Mouse (Mus musculus) kidney, adult 8-10 months (tissue): Measurements from ENCODE around the gene Sppl3.
"Not testable (repeated sequence)": the region's sequence is repeated elsewhere in the genome, so short reads cannot be mapped to it uniquely, and the experiment has no call there.

Experiments used
- DNase-seq, 2 experiments: peaks; one replicate each; pipeline ENCODE4 v3.0.0; 2022

Sppl3 gene

DNA sequence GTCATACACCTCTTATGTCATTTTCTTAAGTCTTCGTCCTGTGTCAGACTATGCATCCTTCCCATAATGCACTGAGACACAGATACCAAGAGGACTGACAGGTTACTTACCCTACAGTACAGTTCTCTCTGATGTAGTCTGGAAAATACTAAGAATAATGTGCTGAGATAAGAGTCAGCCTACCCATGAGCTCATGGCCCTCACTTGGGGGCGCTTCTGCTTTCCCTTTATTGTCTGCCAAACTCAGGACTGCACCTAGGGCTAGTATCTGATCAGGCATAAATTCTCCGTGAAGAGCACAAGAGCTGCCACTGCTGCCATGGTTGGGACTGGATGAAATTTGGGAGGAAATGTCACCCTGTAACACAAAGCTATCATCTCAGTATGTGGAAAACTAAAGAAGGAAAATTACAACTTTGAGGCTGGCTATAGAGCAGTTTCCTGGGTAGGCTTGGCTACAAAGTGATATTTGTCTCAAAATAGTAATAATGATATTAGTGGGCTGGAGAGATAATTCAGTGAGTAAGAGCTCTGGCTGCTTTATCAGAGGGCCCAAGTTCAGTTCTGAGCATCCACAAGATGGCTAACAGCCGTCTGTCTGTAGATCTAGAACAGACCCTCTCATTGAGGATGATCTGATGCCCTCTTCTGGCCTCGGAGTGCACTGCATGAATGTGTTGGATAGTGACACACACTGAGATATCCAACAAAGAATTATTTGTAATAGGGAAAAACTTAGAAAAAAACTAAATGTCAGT lies 65.4 kb downstream of the Sppl3 start:
- DNase-seq = peak; percentile 22 to 80

DNA sequence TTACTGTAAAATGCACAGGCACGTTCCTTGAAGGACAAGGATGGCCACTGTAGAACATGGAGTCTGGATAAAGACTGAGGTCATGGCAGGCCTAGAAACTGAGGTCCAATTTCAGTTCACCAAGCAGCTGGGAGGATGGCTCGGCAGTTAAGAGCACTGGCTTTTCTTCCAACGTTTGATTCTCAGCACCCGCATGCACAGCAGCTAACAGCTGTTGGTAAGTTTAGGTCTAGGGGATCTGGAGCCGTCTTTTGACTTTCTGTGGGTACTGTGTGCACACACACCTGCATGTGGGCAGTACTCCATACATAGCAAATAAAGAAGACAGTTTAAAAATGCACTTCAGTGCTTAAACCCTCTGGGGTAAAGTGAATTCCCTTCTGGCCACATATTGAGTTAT lies 70.7 kb downstream of the Sppl3 start:
- no peak for DNase-seq

DNA sequence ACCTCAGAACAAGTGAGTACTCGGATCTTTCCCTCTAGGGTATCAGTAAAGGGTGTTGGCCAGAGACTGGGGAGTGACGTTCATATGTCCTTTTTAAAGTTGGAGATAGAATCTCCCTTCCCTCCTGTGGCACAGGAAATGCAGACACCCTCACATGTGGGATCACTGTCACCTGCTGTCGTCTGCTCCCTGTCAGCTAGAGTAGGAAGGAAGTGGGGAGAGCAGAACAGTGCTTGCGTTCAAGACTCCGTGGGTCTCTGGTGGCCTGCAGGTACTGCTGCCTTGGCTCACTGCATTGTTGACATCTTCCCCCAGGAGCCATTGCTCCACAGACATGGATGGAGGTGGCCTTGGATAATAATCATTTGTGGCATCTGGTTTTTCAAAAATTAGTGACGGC lies 72.6 kb downstream of the Sppl3 start:
- DNase-seq = no peak

DNA sequence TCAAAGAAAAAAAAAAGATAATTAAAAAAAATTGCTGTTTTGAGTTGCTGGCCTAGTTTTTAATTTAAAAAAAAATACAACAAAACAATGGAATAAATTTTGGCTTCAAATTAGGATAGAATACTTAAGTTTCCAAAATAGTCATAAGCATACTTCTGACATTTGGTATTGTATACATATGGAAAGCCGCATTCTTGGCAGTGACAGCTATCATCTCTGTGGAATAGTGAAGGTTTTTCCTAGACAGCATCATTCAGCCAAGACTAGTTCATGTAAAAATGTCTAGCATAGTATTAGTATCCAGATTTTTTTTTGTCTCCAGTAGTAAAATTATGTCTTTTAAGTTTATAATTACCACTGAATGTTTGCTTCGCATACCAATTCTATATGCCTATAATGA lies 74.7 kb downstream of the Sppl3 start:
- no peak for DNase-seq

- no peak for DNase-seq
Observed at GRCm38 (mm10) chr5:115089592-115090268, 78.8 kb downstream of the Sppl3 start.

GRCm38 (mm10) chr5:115091015-115091414 lies 80.1 kb downstream of the Sppl3 start:
- DNase-seq = no peak

DNA sequence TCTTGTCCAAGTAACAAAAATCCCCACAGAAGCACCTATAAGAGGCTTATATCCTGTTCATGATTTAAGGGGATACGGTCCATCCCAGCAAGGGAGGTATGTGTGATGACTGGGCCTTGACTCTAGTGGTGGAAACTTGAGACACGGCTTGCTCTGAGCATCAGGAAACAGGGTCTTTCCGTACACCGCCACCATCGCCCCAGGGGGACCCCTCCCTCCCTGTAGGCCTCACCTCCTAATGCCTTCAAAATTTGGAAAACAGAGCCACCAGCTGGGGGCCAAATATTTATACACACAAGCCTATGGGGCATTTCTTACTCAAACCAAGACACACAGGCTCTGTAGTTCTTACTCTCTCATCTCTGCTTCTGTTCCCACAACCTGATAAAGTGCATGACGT lies 80.8 kb downstream of the Sppl3 start:
- no peak for DNase-seq

DNA sequence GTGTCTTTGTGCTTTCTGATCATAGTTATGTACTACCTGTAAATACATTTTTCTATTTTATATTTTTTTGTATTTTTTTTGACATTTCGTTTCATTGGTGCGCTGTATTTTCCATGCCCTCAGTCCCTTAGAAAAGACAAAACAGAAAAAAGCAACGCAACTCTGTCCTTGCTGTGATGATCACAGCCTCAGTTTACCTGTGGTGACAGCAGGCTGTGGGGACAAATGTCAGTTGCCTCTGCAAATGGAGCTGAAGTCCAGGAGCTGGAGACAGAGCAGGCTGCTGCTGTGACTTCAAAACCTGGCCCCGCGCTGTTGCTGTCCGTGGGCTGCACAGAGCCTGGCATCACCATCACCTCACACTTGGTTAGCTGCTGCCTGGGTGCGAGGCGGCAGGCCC lies 87.3 kb downstream of the Sppl3 start, which contains the start of gene Gm10401:
TSS of gene Gm10401 (minus strand) at position 101 of the 400 bp plus-strand sequence.
- DNase-seq = no peak

GRCm38 (mm10) chr5:115099530-115099929 lies 88.6 kb downstream of the Sppl3 start:
- no peak for DNase-seq

- no peak for DNase-seq
Observed at GRCm38 (mm10) chr5:115099991-115100390, 89.1 kb downstream of the Sppl3 start.

GRCm38 (mm10) chr5:115100473-115100872 lies 89.5 kb downstream of the Sppl3 start:
- DNase-seq = no peak

DNA sequence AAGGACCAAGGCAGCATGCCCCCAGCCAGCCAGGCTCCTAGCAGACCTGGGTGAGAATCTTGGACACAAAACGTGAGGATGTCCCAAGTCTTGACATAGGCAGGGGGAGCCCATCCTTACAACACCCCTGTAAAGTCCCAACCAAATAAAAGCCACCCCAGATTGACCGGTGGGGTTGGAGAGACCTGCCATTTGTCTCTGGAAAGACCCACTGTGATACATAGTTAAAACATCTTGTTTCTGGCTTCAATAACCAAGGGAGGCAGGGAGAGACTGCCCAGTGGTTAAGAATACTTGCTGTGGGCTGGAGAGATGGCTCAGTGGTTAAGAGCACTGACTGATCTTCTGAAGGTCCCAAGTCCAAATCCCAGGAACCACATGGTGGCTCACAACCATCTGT lies 91.3 kb downstream of the Sppl3 start:
- no peak for DNase-seq

- DNase-seq = not testable (repeated sequence)
Observed at GRCm38 (mm10) chr5:115103253-115103652, 92.3 kb downstream of the Sppl3 start.

DNA sequence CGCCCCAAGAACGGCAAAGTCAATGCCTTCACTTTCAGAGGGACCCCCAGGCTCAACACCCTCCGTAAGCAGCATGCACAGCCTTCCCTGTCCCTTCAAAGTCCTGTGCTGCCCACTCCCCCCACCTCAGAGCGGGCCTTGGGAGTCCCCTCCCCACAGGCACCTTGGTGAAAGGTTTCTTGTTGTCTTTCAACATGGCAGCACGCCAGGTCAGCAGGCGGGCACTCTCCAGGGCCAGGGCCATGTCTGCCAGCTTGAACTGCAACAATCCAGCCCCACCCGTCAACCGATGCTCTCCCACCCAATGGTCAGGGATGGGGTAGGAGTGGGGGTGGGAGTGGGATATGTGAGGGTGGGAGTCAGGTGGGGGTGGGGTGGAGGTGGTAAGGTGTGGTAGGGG lies 100.2 kb downstream of the Sppl3 start:
- no peak for DNase-seq

- no peak for DNase-seq
Observed at GRCm38 (mm10) chr5:115113244-115113643, 102.3 kb downstream of the Sppl3 start.

DNA sequence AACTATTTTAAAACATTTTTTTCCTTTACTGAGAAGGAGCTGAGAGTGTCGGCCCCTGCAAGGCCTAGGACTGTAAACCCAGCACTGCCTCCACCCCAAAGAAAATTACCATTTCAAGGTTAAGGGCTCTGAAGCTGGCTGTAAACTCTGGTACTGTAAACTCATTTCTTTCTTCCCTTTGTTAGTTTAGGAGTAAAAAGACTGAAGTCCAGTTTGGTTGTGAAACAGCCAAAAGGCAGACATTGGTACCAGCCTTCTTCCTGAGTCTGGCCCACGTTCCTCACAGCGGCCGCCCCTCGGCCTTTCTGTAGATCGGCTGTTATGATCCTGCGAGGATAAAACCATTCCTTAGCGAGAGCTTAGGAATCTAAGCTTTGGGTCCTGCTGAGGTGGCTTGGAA lies 103.6 kb downstream of the Sppl3 start:
- no peak for DNase-seq

DNA sequence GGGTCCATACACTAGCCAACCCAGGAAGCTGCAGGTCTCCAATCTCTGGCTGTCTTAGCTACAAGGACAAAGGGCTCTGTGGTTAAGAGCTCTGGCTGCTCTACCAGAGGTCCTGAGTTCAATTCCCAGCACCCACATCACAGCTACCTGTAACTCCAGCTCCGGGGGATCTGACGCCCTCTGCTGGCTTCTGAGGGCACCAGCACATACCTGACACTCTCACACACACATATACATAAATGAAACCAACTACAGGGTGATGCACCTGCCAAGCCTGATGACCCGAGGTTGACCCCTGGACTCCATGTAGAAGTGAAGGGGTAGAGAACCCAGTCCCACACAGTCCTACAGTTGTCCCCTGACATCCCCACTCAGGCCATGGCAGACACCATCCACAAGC lies 105.5 kb downstream of the Sppl3 start:
- DNase-seq = no peak

- DNase-seq = no peak
Observed at GRCm38 (mm10) chr5:115117467-115117866, 106.5 kb downstream of the Sppl3 start.

GRCm38 (mm10) chr5:115118961-115119570 lies 108.1 kb downstream of the Sppl3 start, which contains the start of gene Acads:
Gene Acads (minus strand): TSS chr5:115119346.
- DNase-seq = peak; percentile 89 to 91

GRCm38 (mm10) chr5:115120978-115121377 lies 110.0 kb downstream of the Sppl3 start:
- DNase-seq = no peak

DNA sequence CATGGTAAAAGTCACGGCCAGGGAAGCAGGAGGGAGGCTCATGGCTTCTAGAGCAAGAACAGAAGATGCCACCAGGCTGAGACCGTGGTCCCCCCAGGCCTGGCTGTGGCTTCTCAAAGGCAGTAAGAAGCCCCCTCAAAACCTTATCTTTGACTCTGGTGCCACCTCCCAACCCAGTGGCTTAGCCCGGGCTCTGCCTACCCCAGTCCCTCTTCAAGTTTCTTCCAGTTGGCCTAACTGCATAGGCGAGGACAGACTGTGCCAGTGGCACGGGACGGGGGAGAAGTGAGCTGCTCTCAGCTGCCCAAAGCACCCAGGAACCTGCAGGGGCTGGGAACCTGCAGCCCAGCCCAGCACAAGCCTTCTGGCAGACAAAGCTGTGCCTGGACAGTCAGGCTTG lies 113.8 kb downstream of the Sppl3 start:
- no peak for DNase-seq

GRCm38 (mm10) chr5:115125211-115125871 lies 114.4 kb downstream of the Sppl3 start:
- peak; percentile 80 to 86 for DNase-seq

GRCm38 (mm10) chr5:115126578-115127312 lies 115.8 kb downstream of the Sppl3 start:
- peak in 1 of 2 experiments; percentile 49 for DNase-seq
